Mouse (Mus musculus): ENCODE results near the gene Srp54c. TPM values are rescaled to one million over a fixed set of nuclear protein-coding genes. Genes with fewer than 3 reads are reported as not detected.
"Not testable (repeated sequence)": the region's sequence is repeated elsewhere in the genome, so short reads cannot be mapped to it uniquely, and the experiment has no call there.

The Srp54c gene
- polyA plus RNA-seq (2016; fragmentation: Nextera tagmentation; extraction: Ambion mirVana): 53.4 and 53.7 TPM in 2 replicates

- H3K27me3 ChIP-seq (ENCODE audit: low read depth, poor library complexity, severe bottlenecking); H3K27ac ChIP-seq (replicated peaks); H3K9me3 ChIP-seq (replicated peaks); H3K36me3 ChIP-seq; DNase-seq (ENCODE audit: low spot score); H3K4me1 ChIP-seq: not testable (repeated sequence)
- H3K4me3 ChIP-seq: peak within 1 kb of the TSS; percentile 50
- no CpG with 5 or more reads among the region's 57 CpGs for WGBS
Observed at GRCm38 (mm10) chr12:55229626-55230519, at the start of gene Srp54c. Srp54c (plus strand) TSS chr12:55230168.

- H3K4me1 ChIP-seq; DNase-seq (ENCODE audit: low spot score); H3K36me3 ChIP-seq; H3K9me3 ChIP-seq (replicated peaks); H3K4me3 ChIP-seq; H3K27ac ChIP-seq (replicated peaks); H3K27me3 ChIP-seq (ENCODE audit: low read depth, poor library complexity, severe bottlenecking): not testable (repeated sequence)
- WGBS: no CpG with 5 or more reads among the region's 8 CpGs
Observed at GRCm38 (mm10) chr12:55187686-55188085, 42.3 kb upstream of the Srp54c start.

GRCm38 (mm10) chr12:55189127-55189526, 40.8 kb upstream of the Srp54c start:
- H3K4me1 ChIP-seq; H3K36me3 ChIP-seq; H3K27me3 ChIP-seq (ENCODE audit: low read depth, poor library complexity, severe bottlenecking); H3K27ac ChIP-seq (replicated peaks); DNase-seq (ENCODE audit: low spot score); H3K9me3 ChIP-seq (replicated peaks); H3K4me3 ChIP-seq: not testable (repeated sequence)
- WGBS: no CpG with 5 or more reads among the region's 5 CpGs

GRCm38 (mm10) chr12:55199306-55199705, 30.7 kb upstream of the Srp54c start, which contains the start of gene 1700047I17Rik2:
1700047I17Rik2 (plus strand) TSS chr12:55199592.
- H3K27ac ChIP-seq (replicated peaks); H3K4me1 ChIP-seq; H3K36me3 ChIP-seq; DNase-seq (ENCODE audit: low spot score); H3K27me3 ChIP-seq (ENCODE audit: low read depth, poor library complexity, severe bottlenecking); H3K4me3 ChIP-seq; H3K9me3 ChIP-seq (replicated peaks): not testable (repeated sequence)
- WGBS: no CpG with 5 or more reads among the region's 40 CpGs

GRCm38 (mm10) chr12:55199799-55200198, 30.2 kb upstream of the Srp54c start:
- not testable (repeated sequence) for H3K27ac ChIP-seq (replicated peaks); H3K9me3 ChIP-seq (replicated peaks); H3K4me1 ChIP-seq; H3K36me3 ChIP-seq; H3K27me3 ChIP-seq (ENCODE audit: low read depth, poor library complexity, severe bottlenecking); H3K4me3 ChIP-seq; DNase-seq (ENCODE audit: low spot score)
- no CpG with 5 or more reads among the region's 18 CpGs for WGBS

- DNase-seq (ENCODE audit: low spot score); H3K27ac ChIP-seq (replicated peaks); H3K9me3 ChIP-seq (replicated peaks); H3K27me3 ChIP-seq (ENCODE audit: low read depth, poor library complexity, severe bottlenecking); H3K36me3 ChIP-seq; H3K4me3 ChIP-seq; H3K4me1 ChIP-seq: not testable (repeated sequence)
- no CpG with 5 or more reads among the region's 6 CpGs for WGBS
Observed at GRCm38 (mm10) chr12:55212944-55213343, 17.0 kb upstream of the Srp54c start.

GRCm38 (mm10) chr12:55230520-55230861, 523 bp downstream of the Srp54c start:
- not testable (repeated sequence) for H3K9me3 ChIP-seq (replicated peaks); H3K4me1 ChIP-seq; DNase-seq (ENCODE audit: low spot score); H3K27me3 ChIP-seq (ENCODE audit: low read depth, poor library complexity, severe bottlenecking); H3K27ac ChIP-seq (replicated peaks); H3K36me3 ChIP-seq
- WGBS: 0% methylated on average over 12 of the region's 25 CpGs
- H3K4me3 ChIP-seq: peak overlapping the region; percentile 50

- no CpG with 5 or more reads among the region's 8 CpGs for WGBS
Observed at GRCm38 (mm10) chr12:55242243-55242642, 12.3 kb downstream of the Srp54c start.

GRCm38 (mm10) chr12:55261950-55262349, 32.0 kb downstream of the Srp54c start:
- no CpG with 5 or more reads among the region's 8 CpGs for WGBS

More at GRCm38 (mm10) chr12:55242243-55242642, 12.3 kb downstream of the Srp54c start:
- H3K27ac ChIP-seq (replicated peaks); H3K9me3 ChIP-seq (replicated peaks); H3K27me3 ChIP-seq (ENCODE audit: low read depth, poor library complexity, severe bottlenecking); H3K4me3 ChIP-seq; H3K4me1 ChIP-seq; H3K36me3 ChIP-seq; DNase-seq (ENCODE audit: low spot score): not testable (repeated sequence)

GRCm38 (mm10) chr12:55263385-55263784, 33.4 kb downstream of the Srp54c start:
- H3K27me3 ChIP-seq (ENCODE audit: low read depth, poor library complexity, severe bottlenecking); H3K9me3 ChIP-seq (replicated peaks); H3K4me1 ChIP-seq; H3K27ac ChIP-seq (replicated peaks); DNase-seq (ENCODE audit: low spot score); H3K4me3 ChIP-seq: not testable (repeated sequence)
- H3K36me3 ChIP-seq: peaks cover 16% of the 10 kb centered on the region
- WGBS: no CpG with 5 or more reads among the region's 5 CpGs

More at GRCm38 (mm10) chr12:55261950-55262349, 32.0 kb downstream of the Srp54c start:
- not testable (repeated sequence) for H3K9me3 ChIP-seq (replicated peaks); H3K27ac ChIP-seq (replicated peaks); H3K27me3 ChIP-seq (ENCODE audit: low read depth, poor library complexity, severe bottlenecking); H3K4me3 ChIP-seq; DNase-seq (ENCODE audit: low spot score); H3K4me1 ChIP-seq
- peaks cover 29% of the 10 kb centered on the region for H3K36me3 ChIP-seq

GRCm38 (mm10) chr12:55272243-55272642, 42.3 kb downstream of the Srp54c start:
- Histone ChIP-seq H3K4me1 (no peaks in the 10 kb centered on the region), H3K4me3 (no peak overlapping the region), H3K36me3 (peaks cover 3% of the 10 kb centered on the region; the same call in 1 of the 2 replicates), H3K27me3 (ENCODE audit: low read depth, poor library complexity, severe bottlenecking) (no peaks in the 10 kb centered on the region), H3K27ac (replicated peaks) (no peak overlapping the region), H3K9me3 (replicated peaks) (no peaks in the 10 kb centered on the region)
- WGBS: 85% methylated on average over 3 of the region's 3 CpGs
- DNase-seq (ENCODE audit: low spot score): no peak

GRCm38 (mm10) chr12:55277583-55277982, 47.6 kb downstream of the Srp54c start:
- H3K27ac ChIP-seq (replicated peaks); H3K9me3 ChIP-seq (replicated peaks); H3K27me3 ChIP-seq (ENCODE audit: low read depth, poor library complexity, severe bottlenecking); DNase-seq (ENCODE audit: low spot score); H3K4me1 ChIP-seq; H3K4me3 ChIP-seq: not testable (repeated sequence)
- WGBS: 82% methylated on average over 3 of the region's 6 CpGs
- H3K36me3 ChIP-seq: peaks cover 23% of the 10 kb centered on the region

- Histone ChIP-seq H3K27ac (replicated peaks) (no peak overlapping the region), H3K4me1 (peaks cover 21% of the 10 kb centered on the region), H3K9me3 (replicated peaks) (no peaks in the 10 kb centered on the region), H3K27me3 (ENCODE audit: low read depth, poor library complexity, severe bottlenecking) (no peaks in the 10 kb centered on the region), H3K4me3 (no peak overlapping the region), H3K36me3 (peaks cover 65% of the 10 kb centered on the region)
- DNase-seq (ENCODE audit: low spot score): no peak
- 95% methylated on average over 9 of the region's 9 CpGs for WGBS
Observed at GRCm38 (mm10) chr12:55298112-55298511, 68.1 kb downstream of the Srp54c start.
